Mouse (Mus musculus) intestine, embryonic 14.5 days (tissue): ENCODE data around the gene Xpnpep3. TPM values are rescaled to one million over a fixed set of nuclear protein-coding genes. Genes with fewer than 3 reads are reported as not detected.
A peak's percentile ranks its signal among the peaks of the same experiment; 100 is the strongest.
"Not testable (repeated sequence)": the region's sequence is repeated elsewhere in the genome, so short reads cannot be mapped to it uniquely, and the experiment has no call there.

Experiments used
- ATAC-seq: fragments of 200-750 bp; cut with Nextera tagmentation; replicated peaks from 2 replicates; pipeline ENCODE4 v1.8.0; 2017; ENCODE audit warnings: low read depth, moderate number of reproducible peaks, moderate TSS enrichment, moderate library complexity; ENCODE audit not compliant: low FRiP score, low TSS enrichment
- DNase-seq: peaks from one replicate; pipeline ENCODE4 v3.0.0-alpha.2; 2018; ENCODE audit warnings: low spot score
- H3K27ac ChIP-seq: fragments of 300-500 bp; sonication (generic); 2 replicates; pipeline ENCODE4 v1.5.1; 2014; ENCODE audit warnings: low read depth, mild to moderate bottlenecking, control low read depth
- H3K27me3 ChIP-seq: fragments of 300-500 bp; sonication (generic); replicated peaks from 2 replicates; pipeline ENCODE4 v1.6.1; 2014; ENCODE audit warnings: low read length, control low read depth; ENCODE audit not compliant: control insufficient read depth, insufficient read depth
- H3K36me3 ChIP-seq: fragments of 300-500 bp; sonication (generic); 2 replicates; pipeline ENCODE4 v1.6.1; 2014; ENCODE audit warnings: low read length, control low read depth; ENCODE audit not compliant: control insufficient read depth, insufficient read depth
- H3K4me1 ChIP-seq: fragments of 300-500 bp; sonication (generic); replicated peaks from 2 replicates; pipeline ENCODE4 v1.6.1; 2014; ENCODE audit warnings: low read length, control low read depth, mixed read lengths; ENCODE audit not compliant: control insufficient read depth, insufficient read depth
- H3K4me2 ChIP-seq: fragments of 300-500 bp; sonication (generic); 2 replicates; pipeline ENCODE4 v1.6.1; 2014; ENCODE audit warnings: low read length
- H3K4me3 ChIP-seq: fragments of 300-500 bp; sonication (generic); 2 replicates; pipeline ENCODE4 v1.5.1; 2014; ENCODE audit warnings: low read depth, low read length, control low read depth, mixed read lengths
- H3K9ac ChIP-seq: fragments of 300-500 bp; sonication (generic); 2 replicates; pipeline ENCODE4 v1.6.1; 2014; ENCODE audit warnings: mild to moderate bottlenecking, low read length
- H3K9me3 ChIP-seq: fragments of 300-500 bp; sonication (generic); 2 replicates; pipeline ENCODE4 v1.6.1; 2016; ENCODE audit warnings: low read length, control low read depth; ENCODE audit not compliant: control insufficient read depth
- WGBS: fragments of 180-500 bp; shearing (Covaris S2); extraction: QIAGEN DNeasy Blood & Tissue Kit; methylation state at CpG from one replicate; pipeline ENCODE4 v1.1.7; 2014; 5-methylcytosine and 5-hydroxymethylcytosine counted together
- polyA plus RNA-seq: library from polyadenylated mRNA; unstranded; fragments of >200 nt; fragmentation: Nextera tagmentation; extraction: Ambion mirVana; gene quantifications from 2 replicates; pipeline ENCODE4 v1.2.1, GENCODE M21; 2014

Xpnpep3 gene
- polyA plus RNA-seq, 1 experiment from 2014 or later = 8.2 TPM

DNA sequence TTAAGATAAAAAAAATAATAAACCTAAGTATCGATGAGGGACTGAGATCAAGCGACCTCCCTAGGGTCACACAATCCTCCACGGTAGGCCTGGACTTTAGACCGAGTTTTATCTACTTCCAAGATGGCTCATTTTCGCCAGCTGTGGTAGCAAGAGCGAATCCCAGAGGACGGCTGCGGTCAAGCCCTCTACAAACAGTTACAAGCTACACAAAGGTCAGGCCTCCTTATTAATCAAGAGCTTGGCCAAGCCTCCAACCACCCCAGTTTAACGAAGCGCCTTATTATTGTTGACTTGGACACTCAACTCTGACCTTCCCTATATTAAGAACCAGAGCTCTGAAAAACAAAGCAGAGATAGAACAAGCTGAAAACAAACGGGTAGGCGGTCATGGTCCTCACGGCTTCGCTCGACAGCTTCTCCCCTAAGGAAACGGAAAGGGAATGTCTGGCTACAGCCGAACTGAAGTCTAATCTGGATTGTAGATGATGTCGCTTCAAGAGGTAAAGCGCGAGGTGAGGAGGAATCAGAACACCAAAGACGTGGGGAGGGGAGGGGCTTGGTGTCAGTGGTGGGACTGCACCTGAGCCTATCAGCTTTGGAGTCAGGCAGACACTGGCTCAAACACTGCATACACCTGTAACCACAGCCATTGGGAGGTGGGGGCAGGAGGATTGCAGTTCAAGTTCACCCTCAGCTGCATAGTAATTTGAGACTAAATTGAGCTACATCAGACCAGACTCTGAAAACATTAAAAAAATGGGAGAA is 79.7 kb downstream of the Xpnpep3 start:
- no peaks in the 10 kb centered on the region for H3K27me3 ChIP-seq
- peaks cover 14% of the 10 kb centered on the region for H3K36me3 ChIP-seq
- H3K4me3 ChIP-seq = no peak overlapping the region
- H3K9ac ChIP-seq = no peak overlapping the region
- H3K4me2 ChIP-seq = no peak overlapping the region
- no peak overlapping the region for H3K27ac ChIP-seq
- DNase-seq (no peak), ATAC-seq (no peak)
- no peaks in the 10 kb centered on the region for H3K4me1 ChIP-seq
- H3K9me3 ChIP-seq = no peaks in the 10 kb centered on the region
- 69% methylated on average over 21 of the region's 21 CpGs for WGBS

DNA sequence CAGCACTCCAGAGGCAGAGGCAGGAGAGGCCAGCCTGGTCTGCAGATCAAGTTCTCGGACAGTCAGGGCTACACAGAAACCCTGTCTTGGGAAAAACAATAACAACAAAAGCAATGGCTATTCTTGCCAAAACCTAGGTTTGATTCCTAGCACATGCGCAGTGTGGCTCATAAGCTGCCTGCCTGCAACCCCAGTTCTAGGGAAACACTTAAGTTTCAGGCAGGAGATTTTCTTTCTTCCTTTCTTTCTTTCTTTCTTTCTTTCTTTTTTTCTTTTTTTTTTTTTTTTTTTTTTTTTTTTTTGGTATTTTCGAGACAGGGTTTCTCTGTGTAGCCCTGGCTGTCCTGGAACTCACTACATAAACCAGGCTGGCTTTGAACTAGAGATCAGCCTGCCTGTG is 80.3 kb downstream of the Xpnpep3 start:
- H3K9ac ChIP-seq, ATAC-seq, H3K4me1 ChIP-seq, H3K4me3 ChIP-seq, DNase-seq, H3K36me3 ChIP-seq, H3K4me2 ChIP-seq, H3K27ac ChIP-seq, H3K27me3 ChIP-seq, H3K9me3 ChIP-seq: not testable (repeated sequence)
- WGBS = 81% methylated on average over 3 of the region's 3 CpGs

DNA sequence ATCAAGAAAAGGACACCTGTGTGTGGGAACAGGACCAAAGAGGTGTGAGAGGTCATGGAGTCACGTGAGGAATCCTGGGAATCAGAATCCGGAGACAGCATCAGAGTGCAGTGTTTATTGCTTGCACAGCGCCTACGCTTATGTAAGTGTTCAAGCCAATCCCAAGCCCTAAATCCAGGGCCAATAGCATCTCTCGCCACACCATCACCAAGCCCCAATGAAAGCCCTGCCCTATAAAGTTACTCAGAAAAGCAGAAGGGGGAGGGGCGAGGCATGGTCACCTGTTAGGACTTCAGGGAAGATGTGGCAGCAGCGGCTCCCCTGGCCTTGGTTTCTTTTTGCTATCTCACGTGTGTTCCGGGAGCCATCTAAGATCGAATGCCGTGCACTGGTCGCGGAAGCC is 81.0 kb downstream of the Xpnpep3 start:
- ATAC-seq (peak; percentile 64; the same call in 1 of the 2 replicates), DNase-seq (peak; percentile 73)
- Histone ChIP-seq H3K4me3 (peak overlapping the region; percentile 17), H3K27me3 (no peaks in the 10 kb centered on the region), H3K4me2 (peak overlapping the region; percentile 37), H3K9me3 (no peaks in the 10 kb centered on the region), H3K27ac (no peak overlapping the region), H3K36me3 (peaks cover under 1% of the 10 kb centered on the region; the same call in 1 of the 2 replicates), H3K4me1 (no peaks in the 10 kb centered on the region; the same call in 1 of the 2 replicates), H3K9ac (no peak overlapping the region)
- 9% methylated on average over 13 of the region's 13 CpGs for WGBS

DNA sequence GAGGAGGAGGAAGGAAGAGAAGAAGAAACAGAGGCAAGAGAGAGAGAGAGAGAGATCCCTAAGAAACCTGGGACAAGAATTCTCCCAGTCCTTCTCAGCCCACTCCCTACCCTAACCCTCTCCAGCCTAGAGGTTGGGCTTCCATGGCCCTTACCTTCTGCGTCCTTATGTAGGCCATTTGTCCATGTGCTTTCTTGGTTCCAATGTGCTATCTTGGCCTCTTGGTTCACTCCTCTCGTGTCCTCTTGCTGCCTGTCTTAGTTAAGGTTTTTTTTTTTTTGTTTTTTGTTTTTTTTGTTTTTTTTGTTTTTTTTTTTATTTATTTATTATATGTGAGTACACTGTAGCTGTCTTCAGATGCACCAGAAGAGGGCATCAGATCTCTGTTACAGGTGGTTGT is 83.0 kb downstream of the Xpnpep3 start:
- no peak overlapping the region for H3K4me3 ChIP-seq
- H3K36me3 ChIP-seq = no peaks in the 10 kb centered on the region
- WGBS = 85% methylated on average over 2 of the region's 2 CpGs
- H3K27me3 ChIP-seq = no peaks in the 10 kb centered on the region
- H3K27ac ChIP-seq = no peak overlapping the region
- H3K4me2 ChIP-seq = no peak overlapping the region
- DNase-seq (no peak), ATAC-seq (no peak)
- H3K4me1 ChIP-seq = no peaks in the 10 kb centered on the region; the same call in 1 of the 2 replicates
- no peaks in the 10 kb centered on the region for H3K9me3 ChIP-seq
- no peak overlapping the region for H3K9ac ChIP-seq

DNA sequence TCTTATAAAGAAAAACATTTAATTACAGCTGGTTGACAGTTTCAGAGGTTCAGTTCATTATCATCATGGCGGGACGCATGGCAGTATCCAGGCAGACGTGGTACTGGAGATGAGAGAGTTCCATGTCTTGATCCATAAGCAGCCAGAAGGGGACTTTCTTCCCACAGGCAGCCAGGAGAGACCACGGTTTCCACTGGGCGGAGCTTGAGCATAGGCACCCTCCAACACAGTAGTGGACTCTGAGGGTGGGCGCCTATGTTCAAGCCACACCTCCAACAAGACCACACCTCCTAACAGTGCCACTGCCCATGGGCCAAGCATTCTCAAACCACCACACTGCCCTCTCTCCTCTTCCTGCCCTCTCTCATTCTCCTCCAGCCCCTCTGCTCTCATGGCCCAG is 83.8 kb downstream of the Xpnpep3 start:
- no peak overlapping the region for H3K4me3 ChIP-seq
- no peak overlapping the region for H3K9ac ChIP-seq
- WGBS = 86% methylated on average over 6 of the region's 6 CpGs
- no peak for ATAC-seq
- no peak overlapping the region for H3K27ac ChIP-seq
- DNase-seq = no peak
- H3K9me3 ChIP-seq = no peaks in the 10 kb centered on the region
- H3K27me3 ChIP-seq = no peaks in the 10 kb centered on the region
- H3K36me3 ChIP-seq = no peaks in the 10 kb centered on the region
- no peak overlapping the region for H3K4me2 ChIP-seq
- H3K4me1 ChIP-seq = no peaks in the 10 kb centered on the region; the same call in 1 of the 2 replicates

DNA sequence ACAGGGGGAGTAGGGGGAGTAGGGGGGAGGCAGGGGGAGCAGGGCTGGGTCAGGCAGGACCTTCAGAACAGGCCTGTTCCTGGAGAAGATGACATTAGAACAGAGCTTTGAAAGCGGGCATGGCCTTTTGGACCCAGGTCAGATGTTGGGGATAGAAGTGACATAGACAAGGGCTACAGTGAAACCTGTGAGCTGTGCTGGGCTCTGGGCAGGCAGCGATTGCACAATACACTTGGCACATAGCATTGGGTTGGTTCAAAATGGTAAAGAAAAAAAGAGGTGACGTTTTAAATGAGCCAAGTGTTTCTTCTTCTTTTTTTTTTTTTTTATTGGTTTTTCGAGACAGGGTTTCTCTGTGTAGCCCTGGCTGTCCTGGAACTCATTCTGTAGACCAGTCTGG is 85.5 kb downstream of the Xpnpep3 start:
- H3K27me3 ChIP-seq = no peaks in the 10 kb centered on the region
- H3K9ac ChIP-seq = no peak overlapping the region
- H3K4me3 ChIP-seq = no peak overlapping the region
- no peaks in the 10 kb centered on the region for H3K9me3 ChIP-seq
- 86% methylated on average over 4 of the region's 4 CpGs for WGBS
- H3K36me3 ChIP-seq = no peaks in the 10 kb centered on the region
- H3K27ac ChIP-seq = no peak overlapping the region
- H3K4me2 ChIP-seq = no peak overlapping the region
- ATAC-seq (no peak), DNase-seq (no peak)
- no peaks in the 10 kb centered on the region; the same call in 1 of the 2 replicates for H3K4me1 ChIP-seq

DNA sequence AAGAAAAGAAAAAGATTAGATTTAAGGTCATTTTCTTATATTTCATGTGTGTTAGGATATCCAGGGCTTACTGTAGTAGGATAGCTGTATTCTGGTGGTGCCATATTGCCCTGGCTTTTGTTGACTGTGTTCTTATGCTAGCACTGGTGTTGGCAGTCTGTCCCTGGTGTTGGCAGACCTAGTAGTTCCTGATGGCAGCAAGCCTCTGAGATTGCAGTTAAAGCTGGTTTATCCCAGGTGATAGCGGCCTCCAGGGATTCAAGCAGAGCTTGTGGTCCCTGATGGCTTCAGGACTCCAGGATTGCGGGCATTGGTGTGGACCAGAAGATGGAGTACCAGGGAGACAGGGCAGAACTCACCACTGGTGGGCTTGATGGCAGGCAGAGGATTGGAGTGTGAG is 103.5 kb downstream of the Xpnpep3 start:
- 84% methylated on average over 2 of the region's 2 CpGs for WGBS
- no peak overlapping the region for H3K4me2 ChIP-seq

DNA sequence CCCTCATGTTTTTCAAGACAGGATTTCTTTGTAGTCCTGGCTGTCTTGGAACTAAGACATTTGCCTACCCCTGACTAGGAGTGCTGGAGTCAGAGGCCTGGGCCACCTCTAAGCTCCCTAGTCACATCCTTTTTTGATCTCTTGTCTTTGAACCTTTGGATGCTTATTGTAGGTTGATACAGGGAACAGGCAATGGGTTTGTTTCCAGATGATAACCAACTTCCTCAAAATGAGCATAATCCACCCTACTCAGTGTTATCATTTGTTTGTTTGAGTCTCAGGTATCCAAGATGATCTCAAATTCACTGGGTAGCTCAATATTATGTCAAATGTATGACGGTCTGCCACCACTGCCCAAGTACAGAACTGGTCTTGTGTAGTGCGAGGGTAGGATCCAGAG is 104.1 kb downstream of the Xpnpep3 start:
- Histone ChIP-seq H3K36me3 (no peaks in the 10 kb centered on the region), H3K9me3 (no peaks in the 10 kb centered on the region), H3K4me1 (no peaks in the 10 kb centered on the region), H3K27me3 (no peaks in the 10 kb centered on the region), H3K4me2 (no peak overlapping the region), H3K27ac (no peak overlapping the region), H3K9ac (no peak overlapping the region), H3K4me3 (no peak overlapping the region)
- no peak for DNase-seq
- WGBS = 92% methylated on average over 2 of the region's 2 CpGs
- no peak for ATAC-seq

More for the DNA sequence above, 103.5 kb downstream of the Xpnpep3 start:
- H3K9ac ChIP-seq = no peak overlapping the region
- H3K27me3 ChIP-seq = no peaks in the 10 kb centered on the region
- H3K27ac ChIP-seq = no peak overlapping the region
- no peaks in the 10 kb centered on the region for H3K4me1 ChIP-seq
- no peak for DNase-seq
- H3K9me3 ChIP-seq = no peaks in the 10 kb centered on the region
- ATAC-seq = no peak
- H3K4me3 ChIP-seq = no peak overlapping the region
- H3K36me3 ChIP-seq = no peaks in the 10 kb centered on the region
